Mouse (Mus musculus): ENCODE results near the gene Snx14.
A peak's percentile ranks its signal among the peaks of the same experiment; 100 is the strongest.
"Not testable (repeated sequence)": the region's sequence is repeated elsewhere in the genome, so short reads cannot be mapped to it uniquely, and the experiment has no call there.

Snx14 gene

GRCm38 (mm10) chr9:88438555-88439237 lies at the start of gene Snx14:
Gene Snx14, minus strand, starts transcription at chr9:88438958.
- peak; percentile 95 for DNase-seq

- DNase-seq: peak; percentile 19
Observed at GRCm38 (mm10) chr9:88484531-88484930, 45.8 kb upstream of the Snx14 start.

DNA sequence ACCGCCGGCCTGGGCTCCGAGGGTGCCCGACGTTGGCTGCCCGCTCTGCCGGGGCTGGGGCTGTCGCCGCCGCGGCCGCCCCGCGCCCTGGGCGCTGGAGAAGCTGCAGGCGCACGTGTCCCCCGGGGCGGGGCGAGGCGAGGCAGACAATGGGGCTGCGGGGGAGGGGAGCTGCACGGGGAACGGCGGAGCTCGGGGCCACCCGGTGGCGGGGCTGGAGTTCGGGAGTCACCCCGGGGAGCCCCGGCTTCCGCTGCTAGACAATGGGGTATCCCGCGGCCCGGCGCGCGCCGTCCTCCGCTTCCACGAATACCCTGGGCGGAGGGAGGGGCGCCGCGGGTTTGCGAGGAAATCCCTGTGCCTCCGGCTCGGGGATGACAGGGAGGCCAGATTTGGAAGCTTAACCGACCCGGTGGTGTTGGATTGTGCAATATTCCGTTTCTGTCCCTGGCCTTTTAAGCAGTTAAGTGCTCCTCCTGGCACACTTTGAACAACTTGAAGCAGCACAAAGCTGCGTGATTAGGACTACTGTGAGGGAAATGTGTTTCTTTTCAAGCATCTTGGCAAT lies 44.2 kb upstream of the Snx14 start:
- peak; percentile 93 for DNase-seq

- peak; percentile 98 for DNase-seq
Observed at GRCm38 (mm10) chr9:88482230-88482828, 43.6 kb upstream of the Snx14 start, which contains the start of gene Syncrip. Gene Syncrip, minus strand, starts transcription at chr9:88482574.

DNA sequence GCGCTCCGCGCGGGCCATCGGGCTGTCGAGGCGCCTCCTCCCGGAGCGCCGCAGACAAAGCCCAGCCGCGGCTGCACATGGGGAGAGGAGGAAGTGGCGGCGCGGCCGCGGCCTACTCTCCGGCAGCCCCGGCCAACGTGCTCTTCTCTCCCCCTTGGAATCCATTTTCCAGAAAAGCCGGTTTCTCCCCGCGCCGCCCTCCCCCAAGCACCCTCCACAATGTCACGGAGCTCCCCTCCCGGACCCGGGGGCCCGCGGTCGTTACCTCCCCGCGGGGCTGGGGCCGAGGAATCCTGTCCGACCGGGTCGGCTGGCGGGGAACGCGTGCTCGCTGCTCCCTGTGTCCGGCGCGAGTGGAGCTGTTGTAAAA lies 43.0 kb upstream of the Snx14 start:
- peak; percentile 76 for DNase-seq

DNA sequence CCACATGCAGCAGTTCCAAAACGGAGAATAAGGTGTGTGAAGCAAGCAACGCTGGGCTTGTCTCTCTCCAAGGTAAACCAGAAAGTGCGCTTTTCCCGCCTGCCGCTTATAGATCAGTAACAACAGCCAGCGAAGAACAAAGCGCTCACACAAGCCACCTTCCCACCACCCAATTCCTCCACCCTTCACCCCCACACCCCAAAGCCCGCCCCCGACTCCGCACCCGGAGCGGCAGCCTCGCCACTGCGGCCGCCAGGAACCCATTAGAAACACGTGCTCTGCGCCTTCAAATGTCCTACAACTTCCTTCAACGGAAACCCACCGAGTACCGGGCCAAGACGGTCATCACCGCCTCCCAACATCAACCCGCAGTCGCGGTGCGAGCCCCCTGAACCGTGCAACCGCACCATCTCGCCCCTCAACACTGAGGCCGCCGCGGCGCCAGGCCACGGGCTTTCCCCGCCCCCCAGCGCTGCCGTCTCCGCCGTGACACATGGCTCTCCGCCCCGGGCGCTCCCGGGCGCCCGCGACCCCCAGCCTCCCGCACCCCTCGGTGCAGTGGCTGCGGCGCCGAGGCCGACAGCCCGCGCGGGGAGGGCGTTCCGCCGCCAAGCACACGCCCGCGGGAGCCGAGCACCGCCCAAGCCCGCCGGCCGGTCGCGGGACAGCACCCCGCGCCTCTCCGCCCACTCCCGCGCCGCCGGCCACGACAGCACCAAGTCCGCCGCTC lies 42.5 kb upstream of the Snx14 start:
- peak; percentile 41 for DNase-seq

DNA sequence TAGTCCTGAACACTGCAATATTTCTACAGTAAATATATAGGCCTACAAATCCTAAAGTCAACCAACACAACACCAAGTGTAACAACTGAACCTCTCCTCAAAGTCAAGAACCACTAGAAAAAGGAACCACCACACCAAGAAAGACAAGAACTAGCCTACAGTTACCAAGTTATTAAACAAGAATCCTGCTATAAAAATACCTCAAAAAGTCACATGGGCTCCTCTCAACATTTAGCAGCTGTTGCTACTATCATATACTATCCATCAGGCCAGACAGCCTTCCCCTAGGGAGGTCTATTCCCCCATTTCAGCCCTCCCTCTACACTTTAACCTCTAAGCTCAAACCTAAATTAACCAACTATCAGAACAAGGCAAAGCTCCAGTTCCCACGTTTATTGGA lies 41.4 kb upstream of the Snx14 start:
- DNase-seq: no peak

DNA sequence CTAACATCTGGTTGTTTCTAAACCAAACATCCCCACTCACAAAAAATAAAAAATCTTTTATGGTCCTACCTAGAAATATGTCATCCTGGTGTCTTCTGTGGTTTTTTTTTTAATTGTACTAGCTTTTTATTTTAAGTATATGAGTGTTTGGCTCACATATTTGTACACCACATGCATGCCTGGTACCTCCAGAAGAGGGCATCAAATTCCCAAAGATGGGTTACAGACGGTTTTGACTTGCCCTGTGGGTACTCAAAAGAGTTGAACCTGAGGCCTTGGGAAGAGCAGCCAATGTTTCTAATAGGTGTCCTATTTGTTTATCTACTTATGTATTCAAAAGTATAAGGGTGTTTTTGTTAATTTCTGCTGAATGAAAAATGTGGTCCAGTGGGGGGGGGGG lies 37.4 kb upstream of the Snx14 start:
- DNase-seq: peak; percentile 25

GRCm38 (mm10) chr9:88461017-88461416 lies 22.3 kb upstream of the Snx14 start:
- not testable (repeated sequence) for DNase-seq

DNA sequence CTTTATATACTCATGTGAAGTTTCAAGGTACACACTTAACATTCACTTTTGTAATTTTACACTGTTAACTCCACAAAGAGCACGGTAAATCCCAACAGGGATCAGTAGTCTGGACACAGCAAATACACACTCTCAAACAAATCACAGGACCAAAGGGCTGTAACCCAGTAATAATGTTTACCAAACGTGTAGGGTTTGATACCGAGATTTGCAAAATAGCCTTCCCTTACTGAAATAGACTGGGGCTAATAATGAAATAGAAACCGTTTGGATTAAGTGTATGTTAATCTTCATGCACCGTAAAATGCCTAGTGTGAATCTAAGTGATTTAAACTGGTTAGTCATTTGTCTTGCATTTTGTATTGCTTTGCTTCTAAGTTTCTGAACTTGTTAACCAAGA lies 1.2 kb upstream of the Snx14 start:
- no peak for DNase-seq

DNA sequence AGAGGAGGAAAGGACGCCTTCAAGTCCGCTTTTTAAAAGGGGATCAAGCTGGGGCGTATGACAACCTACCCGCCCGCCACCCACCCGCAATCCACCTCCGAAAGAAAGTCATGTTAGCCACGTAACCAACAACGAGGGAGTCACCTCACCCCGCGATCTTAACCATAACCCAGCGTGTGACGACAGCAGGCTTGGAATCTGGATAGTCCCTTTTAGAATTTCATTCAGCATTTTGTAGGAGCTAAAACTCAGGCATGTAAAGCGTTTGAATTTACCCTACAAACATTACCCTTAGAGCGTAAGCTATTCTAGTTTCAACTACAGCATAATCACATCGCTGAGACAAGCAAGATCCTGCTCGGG lies 461 bp upstream of the Snx14 start:
- DNase-seq: no peak

- DNase-seq: no peak
Observed at GRCm38 (mm10) chr9:88438237-88438554, 562 bp downstream of the Snx14 start.

DNA sequence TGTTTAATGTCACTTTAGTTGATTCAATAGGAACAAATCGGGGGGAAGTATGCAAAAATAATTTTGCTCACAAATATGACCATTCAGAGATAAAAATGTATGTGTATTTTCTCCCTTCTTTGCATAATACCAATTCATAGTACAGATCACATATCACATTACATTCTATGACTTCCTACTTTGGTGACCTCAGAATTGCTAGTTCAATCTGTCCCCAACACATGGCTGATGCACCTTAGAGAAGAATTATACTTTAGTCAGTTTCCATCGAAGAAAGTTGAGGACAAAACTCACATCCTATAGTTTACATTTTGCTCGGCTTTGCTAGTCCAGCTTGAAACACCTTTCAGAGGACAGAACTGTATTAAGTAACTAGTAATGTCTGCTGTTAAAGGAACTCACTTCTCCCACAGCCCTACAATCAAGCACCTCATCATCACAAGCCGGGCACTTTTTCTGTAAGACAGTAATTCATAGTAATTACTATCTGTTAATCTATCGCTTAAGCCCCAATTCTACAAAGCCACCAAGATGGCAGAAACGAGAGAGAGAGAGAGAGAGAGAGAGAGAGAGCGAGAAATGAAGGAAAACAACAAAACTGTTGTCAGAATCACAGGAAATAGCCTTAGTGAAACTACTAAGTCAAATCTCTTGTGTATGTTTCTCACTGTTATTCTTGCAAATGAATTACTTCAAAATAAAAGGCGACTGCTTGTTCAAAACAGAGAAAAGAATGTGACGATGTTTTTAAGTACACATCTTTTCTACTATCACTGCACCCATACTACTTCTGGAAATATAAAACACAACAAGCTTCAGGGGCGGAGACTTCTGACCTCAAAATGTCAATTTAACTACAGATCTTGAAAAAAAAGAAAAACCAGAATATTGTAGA lies 1.2 kb downstream of the Snx14 start:
- peak; percentile 15 for DNase-seq

DNA sequence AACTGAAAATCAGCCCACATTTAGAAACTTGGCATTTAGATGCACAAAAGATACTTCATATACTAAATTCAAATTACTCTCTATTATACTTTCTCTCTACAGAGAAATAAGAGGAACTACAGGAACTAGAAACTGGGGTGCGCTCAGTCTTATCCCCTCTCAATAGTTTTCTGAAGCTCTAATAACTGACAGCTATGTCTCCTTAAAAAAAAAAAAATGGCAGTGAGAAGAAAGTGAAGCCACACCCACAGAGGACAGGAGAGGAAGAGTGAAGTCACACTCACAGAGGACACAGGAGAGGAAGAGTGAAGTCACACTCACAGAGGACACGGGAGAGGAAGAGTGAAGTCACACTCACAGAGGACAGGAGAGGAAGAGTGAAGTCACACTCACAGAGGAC lies 14.4 kb downstream of the Snx14 start:
- no peak for DNase-seq

GRCm38 (mm10) chr9:88422428-88422827 lies 16.3 kb downstream of the Snx14 start:
- no peak for DNase-seq

GRCm38 (mm10) chr9:88416752-88417151 lies 22.0 kb downstream of the Snx14 start:
- DNase-seq: no peak

DNA sequence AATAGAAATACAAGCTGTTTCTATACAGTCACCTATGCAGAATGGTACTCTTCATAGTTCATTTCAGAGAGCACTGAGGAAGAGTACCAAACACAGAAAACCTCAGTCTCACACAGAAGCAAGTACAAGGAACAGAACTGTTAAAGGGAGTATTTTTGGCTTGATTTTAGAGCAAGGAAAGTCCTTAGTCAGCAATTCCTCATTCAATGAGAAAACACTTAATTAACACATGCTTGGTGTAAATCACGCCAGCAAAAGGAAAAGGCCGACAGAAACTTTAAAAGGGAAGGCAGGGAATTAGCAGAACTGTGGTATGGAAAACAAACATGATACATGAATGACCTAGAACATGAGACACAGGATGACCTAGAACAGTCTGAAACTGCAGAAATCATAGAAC lies 28.8 kb downstream of the Snx14 start:
- no peak for DNase-seq

DNA sequence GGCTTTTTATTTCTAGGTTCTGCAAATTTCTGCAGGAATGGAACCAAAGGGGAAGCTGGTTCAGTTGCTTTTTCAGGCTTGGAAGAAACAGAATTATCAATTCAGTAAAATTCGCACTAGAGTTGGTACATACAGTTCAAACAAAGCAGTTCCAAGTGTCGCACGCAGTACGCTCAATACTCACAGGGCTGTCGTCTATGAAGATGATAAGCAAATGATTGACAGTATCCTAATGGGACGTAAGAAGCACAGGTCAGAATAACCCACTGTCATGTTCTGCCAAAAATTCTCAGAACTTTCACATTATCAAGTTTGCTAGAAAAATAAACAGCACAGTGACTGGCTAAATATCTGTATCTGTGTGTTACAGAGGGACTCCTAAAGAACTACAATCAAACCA lies 34.2 kb downstream of the Snx14 start:
- no peak for DNase-seq

DNA sequence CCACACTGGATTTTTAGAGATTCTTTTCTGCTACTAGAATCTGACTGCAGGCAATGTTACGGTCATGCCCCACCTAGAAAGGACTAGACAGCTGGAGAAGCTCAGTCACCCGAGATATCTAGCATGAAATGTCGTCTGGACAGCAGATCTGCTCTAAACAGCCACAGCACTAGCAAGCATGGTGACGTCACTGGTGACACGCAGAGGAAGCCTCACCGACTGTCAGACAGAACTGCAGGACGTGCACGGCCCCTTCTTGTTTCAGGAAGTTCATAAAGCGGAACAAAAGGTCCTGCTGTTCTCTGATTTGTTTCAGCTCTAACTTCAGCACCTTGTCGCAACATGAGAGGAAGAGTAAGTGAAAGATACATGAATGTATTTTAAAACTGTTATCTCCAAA lies 34.7 kb downstream of the Snx14 start:
- peak; percentile 23 for DNase-seq

- peak; percentile 4 for DNase-seq
Observed at GRCm38 (mm10) chr9:88398461-88398860, 40.3 kb downstream of the Snx14 start.

- no peak for DNase-seq
Observed at GRCm38 (mm10) chr9:88394852-88395251, 43.9 kb downstream of the Snx14 start.

- no peak for DNase-seq
Observed at GRCm38 (mm10) chr9:88388826-88389225, 49.9 kb downstream of the Snx14 start.

- DNase-seq: no peak
Observed at GRCm38 (mm10) chr9:88380542-88380941, 58.2 kb downstream of the Snx14 start.
